Mouse (Mus musculus): ENCODE data around the gene Trub1. TPM values are rescaled to one million over a fixed set of nuclear protein-coding genes. Genes with fewer than 3 reads are reported as not detected.

Gene Trub1
- polyA plus RNA-seq, 1 experiment from 2014 or later: 10.3 TPM

- H3K4me1 ChIP-seq (ENCODE audit: control insufficient read depth in 2 of 2, insufficient read depth in 2 of 2, low read length in 2 of 2): no peaks in the 10 kb centered on the region
- no peaks in the 10 kb centered on the region for H3K36me3 ChIP-seq (ENCODE audit: control insufficient read depth, insufficient read depth, low read length)
- H3K4me2 ChIP-seq (ENCODE audit: low read length): no peak overlapping the region
- H3K4me3 ChIP-seq (ENCODE audit: control insufficient read depth in 1 of 2, insufficient read depth in 1 of 2, low read depth in 1 of 2, low read length in 2 of 2): no peak overlapping the region
- H3K9ac ChIP-seq (ENCODE audit: low read length): no peak overlapping the region
- H3K9me3 ChIP-seq (ENCODE audit: control insufficient read depth, low read length): no peaks in the 10 kb centered on the region
- ATAC-seq (ENCODE audit: insufficient number of reproducible peaks, insufficient read depth, low FRiP score, low read depth): no peak
- WGBS: 85% methylated on average over 10 of the region's 10 CpGs
- no peaks in the 10 kb centered on the region for H3K27me3 ChIP-seq (ENCODE audit: control insufficient read depth, insufficient read depth, low read length)
- H3K27ac ChIP-seq (replicated peaks in 1 of 2; ENCODE audit: control insufficient read depth in 1 of 2, insufficient read depth in 1 of 2, low read depth in 2 of 2, low read length in 2 of 2): no peak overlapping the region
These were observed 45.5 kb downstream of the Trub1 start for GRCm38 (mm10) chr19:57498110-57498743.

- H3K9me3 ChIP-seq (ENCODE audit: control insufficient read depth, low read length): no peaks in the 10 kb centered on the region
- H3K4me1 ChIP-seq (ENCODE audit: control insufficient read depth in 2 of 2, insufficient read depth in 2 of 2, low read length in 2 of 2): no peaks in the 10 kb centered on the region
- H3K27ac ChIP-seq (replicated peaks in 1 of 2; ENCODE audit: control insufficient read depth in 1 of 2, insufficient read depth in 1 of 2, low read depth in 2 of 2, low read length in 2 of 2): no peak overlapping the region
- no peak overlapping the region for H3K4me2 ChIP-seq (ENCODE audit: low read length)
- no peaks in the 10 kb centered on the region for H3K36me3 ChIP-seq (ENCODE audit: control insufficient read depth, insufficient read depth, low read length)
- H3K27me3 ChIP-seq (ENCODE audit: control insufficient read depth, insufficient read depth, low read length): no peaks in the 10 kb centered on the region
- no peak for ATAC-seq (ENCODE audit: insufficient number of reproducible peaks, insufficient read depth, low FRiP score, low read depth)
- 68% methylated on average over 6 of the region's 6 CpGs for WGBS
- no peak overlapping the region for H3K4me3 ChIP-seq (ENCODE audit: control insufficient read depth in 1 of 2, insufficient read depth in 1 of 2, low read depth in 1 of 2, low read length in 2 of 2)
- no peak overlapping the region for H3K9ac ChIP-seq (ENCODE audit: low read length)
These were observed 46.2 kb downstream of the Trub1 start for GRCm38 (mm10) chr19:57498884-57499410.

GRCm38 (mm10) chr19:57500254-57500653 lies 47.5 kb downstream of the Trub1 start:
- Histone ChIP-seq H3K4me2 (ENCODE audit: low read length) (no peak overlapping the region), H3K27me3 (ENCODE audit: control insufficient read depth, insufficient read depth, low read length) (no peaks in the 10 kb centered on the region), H3K4me3 (ENCODE audit: control insufficient read depth in 1 of 2, insufficient read depth in 1 of 2, low read depth in 1 of 2, low read length in 2 of 2) (no peak overlapping the region), H3K36me3 (ENCODE audit: control insufficient read depth, insufficient read depth, low read length) (no peaks in the 10 kb centered on the region), H3K4me1 (ENCODE audit: control insufficient read depth in 2 of 2, insufficient read depth in 2 of 2, low read length in 2 of 2) (no peaks in the 10 kb centered on the region), H3K9me3 (ENCODE audit: control insufficient read depth, low read length) (no peaks in the 10 kb centered on the region), H3K9ac (ENCODE audit: low read length) (no peak overlapping the region), H3K27ac (replicated peaks in 1 of 2; ENCODE audit: control insufficient read depth in 1 of 2, insufficient read depth in 1 of 2, low read depth in 2 of 2, low read length in 2 of 2) (no peak overlapping the region)
- ATAC-seq (ENCODE audit: insufficient number of reproducible peaks, insufficient read depth, low FRiP score, low read depth): no peak
- 91% methylated on average over 5 of the region's 5 CpGs for WGBS

GRCm38 (mm10) chr19:57503144-57503543 lies 50.4 kb downstream of the Trub1 start:
- no peaks in the 10 kb centered on the region for H3K27me3 ChIP-seq (ENCODE audit: control insufficient read depth, insufficient read depth, low read length)
- no peak for ATAC-seq (ENCODE audit: insufficient number of reproducible peaks, insufficient read depth, low FRiP score, low read depth)
- 72% methylated on average over 6 of the region's 6 CpGs for WGBS
- H3K36me3 ChIP-seq (ENCODE audit: control insufficient read depth, insufficient read depth, low read length): no peaks in the 10 kb centered on the region
- no peak overlapping the region for H3K27ac ChIP-seq (replicated peaks in 1 of 2; ENCODE audit: control insufficient read depth in 1 of 2, insufficient read depth in 1 of 2, low read depth in 2 of 2, low read length in 2 of 2)
- no peak overlapping the region for H3K4me2 ChIP-seq (ENCODE audit: low read length)
- H3K4me3 ChIP-seq (ENCODE audit: control insufficient read depth in 1 of 2, insufficient read depth in 1 of 2, low read depth in 1 of 2, low read length in 2 of 2): no peak overlapping the region
- no peaks in the 10 kb centered on the region for H3K4me1 ChIP-seq (ENCODE audit: control insufficient read depth in 2 of 2, insufficient read depth in 2 of 2, low read length in 2 of 2)
- H3K9me3 ChIP-seq (ENCODE audit: control insufficient read depth, low read length): no peaks in the 10 kb centered on the region
- H3K9ac ChIP-seq (ENCODE audit: low read length): no peak overlapping the region

GRCm38 (mm10) chr19:57505048-57505932 lies 52.6 kb downstream of the Trub1 start:
- Histone ChIP-seq H3K36me3 (ENCODE audit: control insufficient read depth, insufficient read depth, low read length) (no peaks in the 10 kb centered on the region), H3K27me3 (ENCODE audit: control insufficient read depth, insufficient read depth, low read length) (no peaks in the 10 kb centered on the region), H3K4me1 (ENCODE audit: control insufficient read depth in 2 of 2, insufficient read depth in 2 of 2, low read length in 2 of 2) (peaks cover 5 to 6% of the 10 kb centered on the region in 2 experiments), H3K4me3 (ENCODE audit: control insufficient read depth in 1 of 2, insufficient read depth in 1 of 2, low read depth in 1 of 2, low read length in 2 of 2) (no peak overlapping the region), H3K4me2 (ENCODE audit: low read length) (no peak overlapping the region), H3K27ac (replicated peaks in 1 of 2; ENCODE audit: control insufficient read depth in 1 of 2, insufficient read depth in 1 of 2, low read depth in 2 of 2, low read length in 2 of 2) (no peak overlapping the region), H3K9ac (ENCODE audit: low read length) (no peak overlapping the region), H3K9me3 (ENCODE audit: control insufficient read depth, low read length) (no peaks in the 10 kb centered on the region)
- ATAC-seq (ENCODE audit: insufficient number of reproducible peaks, insufficient read depth, low FRiP score, low read depth): no peak
- 86% methylated on average over 25 of the region's 25 CpGs for WGBS

GRCm38 (mm10) chr19:57506591-57506990 lies 53.9 kb downstream of the Trub1 start:
- H3K4me2 ChIP-seq (ENCODE audit: low read length): no peak overlapping the region
- no peaks in the 10 kb centered on the region for H3K36me3 ChIP-seq (ENCODE audit: control insufficient read depth, insufficient read depth, low read length)
- no peak overlapping the region for H3K9ac ChIP-seq (ENCODE audit: low read length)
- H3K9me3 ChIP-seq (ENCODE audit: control insufficient read depth, low read length): no peaks in the 10 kb centered on the region
- no peak overlapping the region for H3K4me3 ChIP-seq (ENCODE audit: control insufficient read depth in 1 of 2, insufficient read depth in 1 of 2, low read depth in 1 of 2, low read length in 2 of 2)
- ATAC-seq (ENCODE audit: insufficient number of reproducible peaks, insufficient read depth, low FRiP score, low read depth): no peak
- H3K27me3 ChIP-seq (ENCODE audit: control insufficient read depth, insufficient read depth, low read length): no peaks in the 10 kb centered on the region
- 37% methylated on average over 5 of the region's 5 CpGs for WGBS
- H3K27ac ChIP-seq (replicated peaks in 1 of 2; ENCODE audit: control insufficient read depth in 1 of 2, insufficient read depth in 1 of 2, low read depth in 2 of 2, low read length in 2 of 2): no peak overlapping the region
- H3K4me1 ChIP-seq (ENCODE audit: control insufficient read depth in 2 of 2, insufficient read depth in 2 of 2, low read length in 2 of 2): peaks cover 11 to 13% of the 10 kb centered on the region in 2 experiments

- Histone ChIP-seq H3K27me3 (ENCODE audit: control insufficient read depth, insufficient read depth, low read length) (no peaks in the 10 kb centered on the region), H3K4me1 (ENCODE audit: control insufficient read depth in 2 of 2, insufficient read depth in 2 of 2, low read length in 2 of 2) (peaks cover 11 to 13% of the 10 kb centered on the region in 2 experiments), H3K36me3 (ENCODE audit: control insufficient read depth, insufficient read depth, low read length) (no peaks in the 10 kb centered on the region), H3K9ac (ENCODE audit: low read length) (no peak overlapping the region), H3K9me3 (ENCODE audit: control insufficient read depth, low read length) (no peaks in the 10 kb centered on the region), H3K4me3 (ENCODE audit: control insufficient read depth in 1 of 2, insufficient read depth in 1 of 2, low read depth in 1 of 2, low read length in 2 of 2) (no peak overlapping the region), H3K27ac (replicated peaks in 1 of 2; ENCODE audit: control insufficient read depth in 1 of 2, insufficient read depth in 1 of 2, low read depth in 2 of 2, low read length in 2 of 2) (no peak overlapping the region), H3K4me2 (ENCODE audit: low read length) (no peak overlapping the region)
- no peak for ATAC-seq (ENCODE audit: insufficient number of reproducible peaks, insufficient read depth, low FRiP score, low read depth)
- whole genome bisulfite sequencing: 81% methylated on average over 11 of the region's 11 CpGs
These were observed 55.6 kb downstream of the Trub1 start for GRCm38 (mm10) chr19:57508261-57508788.
